In genomic region chr4:139001433-139001832, GRCm38 (mm10) we compare ENCODE assay signal across 8 mouse cellular contexts. TPM values are rescaled to one million over a fixed set of nuclear protein-coding genes. Genes with fewer than 3 reads are reported as not detected.
DNase-seq lines count a peak whose midpoint lies in the region; ATAC-seq lines count a peak whose summit lies in the region.
"Had no signal": no experiment of that assay in that cellular context is flagged by ENCODE, and none has a peak within 500 bp of the region (broad histone marks: within the 10 kb centered on the region; RNA-seq: fewer than 3 reads in every experiment).

No protein-coding gene starts in this region.

- no peaks in the 10 kb centered on the region for H3K36me3 ChIP-seq in kidney, embryonic 16.5 days (ENCODE audit: insufficient read depth, low read length)
- H3K36me3 ChIP-seq: lung, embryonic 15.5 days had no signal

- H3K9ac ChIP-seq in kidney, embryonic 16.5 days (replicated peaks; ENCODE audit: low read length) = no peak overlapping the region
- H3K9ac ChIP-seq: lung, embryonic 15.5 days had no signal

- no peaks in the 10 kb centered on the region for H3K27me3 ChIP-seq in kidney, embryonic 16.5 days (ENCODE audit: insufficient read depth, low read length)
- H3K27me3 ChIP-seq: lung, embryonic 15.5 days had no signal

- H3K27ac ChIP-seq in kidney, embryonic 16.5 days (ENCODE audit: low read length) = no peak overlapping the region
- H3K27ac ChIP-seq: lung, embryonic 15.5 days had no signal

- ATAC-seq in kidney, embryonic 16.5 days (ENCODE audit: low FRiP score, low TSS enrichment) = no peak

- WGBS in kidney, embryonic 16.5 days = 12% methylated on average over 6 of the region's 6 CpGs

- H3K4me1 ChIP-seq in kidney, embryonic 16.5 days (ENCODE audit: insufficient read depth, low read length) = peaks cover 4% of the 10 kb centered on the region; the same call in 1 of the 2 replicates
- H3K4me1 ChIP-seq: lung, embryonic 15.5 days had no signal

- DNase-seq in kidney, adult 9 months = peak; percentile 53
- DNase-seq in ZHBTc4 (ENCODE audit: low read depth, low spot score) = peak; percentile 56
- peak; percentile 20 to 47 for DNase-seq in cerebellum, postnatal 25 days
- peak; percentile 54 to 61 for DNase-seq in kidney, postnatal 25 days
- DNase-seq in neural tube, embryonic 10.5 days (ENCODE audit: extremely low spot score, low spot score) = no peak
- no peak for DNase-seq in spleen, adult 18-20 months

- H3K4me3 ChIP-seq in kidney, embryonic 16.5 days (ENCODE audit: low read length) = no peak overlapping the region
- H3K4me3 ChIP-seq: lung, embryonic 15.5 days had no signal

- no peaks in the 10 kb centered on the region for H3K9me3 ChIP-seq in kidney, embryonic 16.5 days (ENCODE audit: low read length)
- H3K9me3 ChIP-seq: lung, embryonic 15.5 days had no signal

- no peak overlapping the region for H3K4me2 ChIP-seq in kidney, embryonic 16.5 days (replicated peaks; ENCODE audit: low read depth, low read length)
- H3K4me2 ChIP-seq: lung, embryonic 15.5 days had no signal

RNA-seq across cellular contexts. Expression of gene Tmco4, which starts 28.7 kb away (rescaled TPM):
- polyA plus RNA-seq in kidney, embryonic 16.5 days (2015; fragmentation: Nextera tagmentation; extraction: Ambion mirVana) = 8.8 and 8.9 TPM in 2 replicates

RNA-seq across cellular contexts. Expression of gene Rnf186, which starts 34.5 kb away (rescaled TPM):
- polyA plus RNA-seq in kidney, embryonic 16.5 days (2015; fragmentation: Nextera tagmentation; extraction: Ambion mirVana) = 9.8 and 11.0 TPM in 2 replicates

Comparison
In these comparisons a context has a peak if more than half of its experiments do, and no peak if none do; other contexts are left out.
1. DNase-seq: peak in kidney, adult 9 months (single experiment), ZHBTc4 (single experiment), cerebellum, postnatal 25 days (2 of 2) and kidney, postnatal 25 days (2 of 2); none in neural tube, embryonic 10.5 days (single experiment) and spleen, adult 18-20 months (0 of 2).